Mouse (Mus musculus): ENCODE data around the gene Afap1. TPM values are rescaled to one million over a fixed set of nuclear protein-coding genes. Genes with fewer than 3 reads are reported as not detected.

The Afap1 gene
- total RNA-seq, 2 experiments from 2014 or later = 7.4 to 8.3 TPM

DNA sequence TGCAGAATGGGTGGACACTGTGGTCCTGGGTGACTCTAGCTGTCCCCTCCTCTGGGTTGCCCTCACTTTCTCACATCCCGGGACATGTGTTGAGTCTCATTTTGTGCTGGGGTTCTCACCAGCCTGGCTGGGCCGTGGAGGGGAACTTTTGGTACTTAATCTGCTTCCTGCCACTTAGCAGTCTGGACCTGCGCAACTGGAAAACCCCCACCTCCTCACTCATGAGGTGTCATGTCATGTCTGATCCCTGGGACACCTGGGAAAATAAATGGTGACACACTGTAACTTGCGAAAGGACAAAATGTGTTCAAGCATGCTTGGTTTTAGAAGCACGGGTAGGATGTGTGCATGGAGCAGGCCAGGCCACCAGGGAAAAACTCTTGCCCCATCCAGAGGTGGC lies 8.4 kb upstream of the Afap1 start:
- intact Hi-C loops (cut with DNase I) = no loop called here

DNA sequence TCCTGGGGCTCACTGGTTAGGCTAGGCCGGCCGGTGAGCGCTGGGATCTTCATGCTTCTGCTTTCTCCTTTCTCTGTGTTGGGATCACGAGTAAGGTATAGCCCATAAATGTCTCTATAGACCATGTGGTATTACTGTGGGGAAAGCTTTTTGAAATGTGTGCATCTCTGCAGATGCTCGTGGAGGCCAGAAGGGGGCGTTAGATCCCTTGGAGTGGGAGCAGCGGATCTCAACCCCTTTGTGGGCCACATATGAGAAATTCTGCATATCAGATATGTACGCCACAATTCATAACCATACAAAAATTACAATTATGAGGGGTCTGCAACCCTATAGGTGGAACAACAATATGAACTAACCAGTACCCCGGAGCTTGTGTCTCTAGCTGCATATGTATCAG lies 4.2 kb upstream of the Afap1 start:
- no peak overlapping the region for H3K27ac ChIP-seq
- H3K4me3 ChIP-seq = no peak overlapping the region
- peak; percentile 89 for TF ChIP-seq CTCF (IDR thresholded peaks at IDR 0.05)
- intact Hi-C loops (cut with DNase I) = loop anchor here (1.0 kb wide), 1 partner anchor 86 kb away; no protein-coding TSS in a partner anchor
- no peak for DNase-seq

More for the DNA sequence above, 8.4 kb upstream of the Afap1 start:
- no peak for DNase-seq
- Histone ChIP-seq H3K27ac (no peak overlapping the region), H3K4me3 (no peak overlapping the region)
- no peak for TF ChIP-seq CTCF (IDR thresholded peaks at IDR 0.05)

DNA sequence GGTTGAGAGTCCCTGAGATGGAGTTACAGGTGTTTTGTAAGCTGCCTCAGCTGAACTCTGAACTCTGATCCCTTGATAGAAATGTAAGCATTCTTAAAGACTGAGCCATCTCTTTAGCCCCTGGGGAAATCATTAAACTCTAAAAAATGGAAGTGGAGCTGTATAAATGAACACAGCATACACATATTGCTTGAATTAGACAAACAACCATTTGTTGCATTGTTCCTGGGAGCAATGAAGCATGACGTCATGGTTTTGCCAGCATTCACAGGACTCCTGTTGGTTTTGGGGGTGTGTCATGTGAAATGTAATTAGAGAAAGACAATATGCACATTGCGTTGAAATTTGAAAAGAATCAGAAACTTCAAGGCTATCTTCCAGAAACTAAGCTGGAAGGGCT lies 3.5 kb upstream of the Afap1 start:
- no peak overlapping the region for H3K27ac ChIP-seq
- H3K4me3 ChIP-seq = no peak overlapping the region
- intact Hi-C loops (cut with DNase I) = loop anchor here (1.0 kb wide), 1 partner anchor 86 kb away; no protein-coding TSS in a partner anchor
- TF ChIP-seq CTCF (IDR thresholded peaks at IDR 0.05) = no peak
- no peak for DNase-seq

DNA sequence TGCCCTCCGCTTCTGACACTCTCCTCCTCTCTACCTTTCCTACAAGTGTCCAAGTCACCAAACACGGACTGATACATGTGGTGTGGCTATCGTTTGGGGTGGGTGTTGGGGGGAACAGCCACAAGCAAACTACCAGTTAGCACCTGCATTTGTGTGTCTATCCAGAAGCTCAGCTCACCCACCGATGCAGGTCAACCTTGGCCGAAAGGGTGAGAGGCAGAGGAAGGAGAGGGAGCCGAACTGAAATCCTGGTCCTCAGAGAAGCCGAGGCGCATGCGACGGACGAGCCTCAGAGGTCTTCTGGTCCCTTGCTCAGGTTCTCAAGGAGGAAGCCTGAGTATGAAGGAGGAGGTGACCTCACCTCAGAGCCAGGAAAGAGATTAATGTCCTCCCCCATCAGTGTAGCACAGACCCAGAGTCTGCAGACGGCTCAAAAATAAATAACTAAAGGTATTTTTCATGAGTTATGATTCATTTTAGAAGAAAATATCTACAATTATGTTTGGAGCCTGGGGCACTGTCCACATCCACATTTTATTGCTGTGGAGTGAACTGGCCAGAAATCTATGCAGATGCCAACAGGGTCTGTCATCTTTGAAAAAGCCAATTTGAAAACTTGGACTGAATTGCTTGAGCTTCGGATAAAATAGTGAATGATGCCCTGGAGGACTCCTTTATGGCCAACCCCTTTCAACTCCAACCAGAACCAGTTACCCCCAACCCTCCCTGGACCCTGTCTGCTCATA lies 2.0 kb upstream of the Afap1 start:
- no peak for TF ChIP-seq CTCF (IDR thresholded peaks at IDR 0.05)
- no peak overlapping the region for H3K27ac ChIP-seq
- no peak overlapping the region for H3K4me3 ChIP-seq
- no peak for DNase-seq
- intact Hi-C loops (cut with DNase I) = no loop called here

DNA sequence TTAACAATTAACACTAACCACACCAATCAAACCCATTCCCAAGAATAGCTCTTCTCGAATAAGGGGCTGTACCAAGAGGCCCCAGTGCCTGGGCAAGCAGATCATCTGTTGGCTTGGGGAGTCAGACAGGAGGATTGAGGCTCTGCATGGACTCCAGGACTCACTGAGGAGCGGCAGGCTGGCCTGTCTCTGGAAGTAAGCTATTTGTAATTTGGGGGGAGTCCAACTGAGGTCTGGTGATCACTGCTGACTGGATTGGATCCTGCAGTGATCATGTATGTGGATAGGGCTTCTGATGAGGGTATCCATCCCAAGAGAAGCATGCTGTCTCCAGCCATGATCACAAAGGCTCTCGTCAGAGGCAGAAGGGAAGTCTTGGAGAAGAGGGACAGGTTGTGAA lies 756 bp upstream of the Afap1 start:
- no peak for DNase-seq
- TF ChIP-seq CTCF (IDR thresholded peaks at IDR 0.05) = no peak
- H3K27ac ChIP-seq = no peak overlapping the region
- intact Hi-C loops (cut with DNase I) = no loop called here
- peak overlapping the region; percentile 89; the same call in 1 of the 2 replicates for H3K4me3 ChIP-seq

DNA sequence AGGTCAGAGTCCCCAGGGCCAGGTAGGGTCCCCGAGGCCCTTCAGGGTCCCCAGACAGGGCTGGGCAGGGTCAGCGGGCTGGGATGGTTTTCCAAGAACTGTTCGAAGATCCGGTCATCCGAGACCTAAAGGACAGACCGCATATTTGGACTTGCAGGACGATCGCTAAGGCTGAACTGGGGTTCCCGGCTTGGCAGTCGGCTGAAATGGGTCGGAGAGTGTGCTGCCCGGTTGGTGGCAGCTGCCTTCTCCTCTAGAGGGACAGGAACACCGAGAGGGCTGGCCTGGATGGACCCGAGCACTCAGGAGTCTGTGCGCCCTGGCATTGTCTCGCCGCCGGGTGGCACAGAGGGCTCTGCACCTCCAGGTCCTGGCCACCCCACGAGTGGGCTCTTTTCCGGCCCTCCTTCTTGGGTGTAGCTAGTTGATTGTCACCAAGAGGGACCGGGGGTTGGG lies 714 bp downstream of the Afap1 start:
- Histone ChIP-seq H3K27ac (peak overlapping the region; percentile 94), H3K4me3 (peak overlapping the region; percentile 89)
- peak; percentile 66 for TF ChIP-seq CTCF (IDR thresholded peaks at IDR 0.05)
- intact Hi-C loops (cut with DNase I) = no loop called here
- peak; percentile 84 for DNase-seq

DNA sequence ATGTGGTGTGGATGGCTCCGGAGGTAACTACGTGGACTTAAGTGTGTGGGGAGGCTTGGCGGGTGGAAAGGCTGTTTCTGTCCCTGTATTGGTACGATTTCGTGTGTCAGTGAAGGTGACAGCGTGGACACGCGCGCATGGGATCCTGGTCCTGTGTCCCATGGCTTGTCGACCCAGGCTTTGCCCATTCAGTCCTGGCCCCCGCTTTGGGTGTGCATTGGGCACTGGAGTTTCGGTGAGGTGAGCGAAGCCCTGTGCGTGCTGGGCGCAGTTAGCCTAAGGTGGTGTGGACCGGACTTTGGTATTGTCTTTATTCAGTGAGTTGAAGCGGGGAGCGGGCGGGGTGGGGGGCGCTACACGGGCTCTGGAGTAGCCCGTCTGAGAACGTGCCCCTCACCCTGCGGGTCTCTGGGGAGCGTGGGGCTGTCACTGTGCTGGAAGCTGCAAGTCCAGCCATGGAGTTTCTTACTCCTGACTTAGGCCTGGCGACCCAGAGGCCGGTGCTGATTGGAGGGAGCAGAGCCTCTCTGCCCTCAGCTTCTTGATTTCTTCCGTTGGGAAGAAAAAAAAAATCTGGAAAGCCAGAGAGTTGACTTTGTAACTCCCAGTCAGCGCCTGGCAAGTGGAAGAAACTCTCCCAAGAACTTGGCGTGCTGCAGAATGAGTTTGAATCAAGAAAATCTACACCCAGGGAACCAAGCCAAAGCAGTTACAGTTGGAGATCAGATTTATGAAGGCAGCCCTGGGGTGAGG lies 1.4 kb downstream of the Afap1 start:
- intact Hi-C loops (cut with DNase I) = no loop called here
- no peak for TF ChIP-seq CTCF (IDR thresholded peaks at IDR 0.05)
- DNase-seq = peak; percentile 64
- peak overlapping the region; percentile 89 for H3K4me3 ChIP-seq
- peak overlapping the region; percentile 94 for H3K27ac ChIP-seq

DNA sequence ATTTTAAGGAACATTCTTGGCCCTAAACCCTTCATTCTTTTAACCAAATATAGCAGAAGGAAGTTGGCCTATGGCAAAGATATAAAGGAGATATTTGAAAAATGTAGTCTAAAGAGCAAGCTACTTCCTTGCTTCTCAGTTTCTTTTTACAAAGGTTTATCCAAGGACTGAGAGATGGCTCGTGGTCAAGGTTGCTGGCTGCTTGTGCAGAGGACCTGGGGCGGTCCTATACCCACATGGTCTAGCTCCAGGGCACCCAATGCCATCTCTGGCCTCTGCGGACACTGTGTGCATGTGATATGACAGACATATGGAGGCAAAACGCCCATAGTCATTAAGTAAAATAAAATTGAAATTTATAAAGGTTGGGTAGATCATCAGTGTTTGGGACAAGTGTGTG lies 2.8 kb downstream of the Afap1 start:
- Histone ChIP-seq H3K27ac (peak overlapping the region; percentile 48; the same call in 1 of the 2 replicates), H3K4me3 (no peak overlapping the region)
- TF ChIP-seq CTCF (IDR thresholded peaks at IDR 0.05) = no peak
- intact Hi-C loops (cut with DNase I) = no loop called here
- no peak for DNase-seq

DNA sequence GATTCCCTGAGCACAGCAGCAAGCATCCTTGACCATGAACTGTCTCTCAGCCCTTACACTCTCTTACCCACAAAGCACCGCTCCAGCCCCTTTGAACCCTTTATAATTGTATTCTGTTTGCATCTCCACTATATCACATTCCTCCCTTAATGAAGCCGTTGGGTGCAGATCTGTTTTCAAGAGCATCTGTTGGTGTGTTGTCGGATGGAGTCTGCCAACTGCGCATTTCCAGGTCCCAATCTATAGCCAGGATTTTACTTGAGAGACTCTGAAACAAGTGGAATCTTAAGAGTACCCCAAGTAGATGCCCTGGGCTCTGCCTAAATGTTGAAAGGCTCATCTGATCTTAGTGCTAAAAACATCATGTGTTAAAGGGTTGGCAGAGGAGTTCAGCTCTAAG lies 3.4 kb downstream of the Afap1 start:
- DNase-seq = no peak
- intact Hi-C loops (cut with DNase I) = no loop called here
- Histone ChIP-seq H3K4me3 (no peak overlapping the region), H3K27ac (peak overlapping the region; percentile 35; the same call in 1 of the 2 replicates)
- no peak for TF ChIP-seq CTCF (IDR thresholded peaks at IDR 0.05)

DNA sequence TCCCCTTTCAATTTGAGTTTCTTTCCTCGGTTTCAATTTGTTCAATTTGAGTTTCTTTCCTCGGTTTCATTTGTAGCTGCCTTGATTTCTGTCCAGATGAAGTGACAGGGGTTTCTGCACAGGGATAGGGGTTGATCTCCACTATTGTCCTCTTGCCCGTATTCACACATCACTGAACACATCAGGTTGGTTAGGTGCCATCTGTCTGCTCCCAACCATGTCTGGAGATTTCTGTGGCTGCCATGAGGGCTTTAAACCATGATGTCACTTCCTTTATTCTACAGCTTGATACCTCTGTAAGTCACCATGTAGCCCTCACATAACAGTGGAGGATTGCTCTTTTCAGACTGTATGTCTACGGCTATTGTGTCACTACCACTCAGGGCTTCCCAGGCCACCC lies 4.0 kb downstream of the Afap1 start:
- no peak for DNase-seq
- Histone ChIP-seq H3K4me3 (peak overlapping the region; percentile 15; the same call in 1 of the 2 replicates), H3K27ac (peak overlapping the region; percentile 56)
- TF ChIP-seq CTCF (IDR thresholded peaks at IDR 0.05) = no peak
- intact Hi-C loops (cut with DNase I) = no loop called here

DNA sequence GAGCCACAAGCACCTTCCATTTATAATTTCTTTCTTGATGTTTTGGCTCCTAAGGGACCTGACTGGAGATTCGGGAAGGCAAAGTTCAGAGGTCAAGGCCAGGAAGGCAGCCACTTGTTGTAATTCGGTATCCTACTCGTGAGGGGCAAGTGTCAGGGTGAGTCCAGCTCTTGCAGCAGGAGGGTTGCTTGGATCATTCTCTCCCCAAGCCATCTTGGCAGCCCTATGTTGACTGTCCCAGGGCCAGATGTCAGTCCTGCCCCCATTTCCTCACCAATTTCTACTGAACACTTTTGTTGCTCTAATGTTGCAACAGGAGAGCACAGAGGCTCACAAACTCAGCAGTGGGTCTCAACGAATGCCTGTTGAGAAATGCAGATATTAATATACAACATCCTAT lies 5.0 kb downstream of the Afap1 start:
- H3K27ac ChIP-seq = peak overlapping the region; percentile 61
- TF ChIP-seq CTCF (IDR thresholded peaks at IDR 0.05) = no peak
- intact Hi-C loops (cut with DNase I) = no loop called here
- 0 out of 2 replicates have a peak overlapping the region, but pooled peaks have one; percentile 17 for H3K4me3 ChIP-seq
- DNase-seq = peak; percentile 57

DNA sequence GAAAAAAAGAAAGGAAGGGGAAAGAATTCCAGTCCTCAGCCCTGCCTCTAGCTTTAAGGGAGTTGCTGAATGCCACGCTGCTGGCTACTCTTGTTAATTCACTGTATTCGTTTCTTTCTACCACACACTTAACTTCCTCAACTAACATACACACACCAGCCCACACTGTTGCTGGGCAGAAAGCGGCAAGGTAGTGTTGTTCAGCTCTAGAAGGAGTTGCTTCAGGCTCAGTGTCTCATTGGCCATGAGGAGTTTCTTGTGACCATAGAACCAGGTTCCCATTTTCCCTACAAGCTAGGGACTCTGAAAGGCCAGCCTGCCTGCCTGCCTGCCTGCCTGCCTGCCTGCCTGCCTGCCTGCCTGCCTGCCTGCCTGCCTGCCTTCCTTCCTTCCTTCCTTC lies 5.9 kb downstream of the Afap1 start:
- Histone ChIP-seq H3K27ac (peak overlapping the region; percentile 61), H3K4me3 (no peak overlapping the region)
- no peak for DNase-seq
- TF ChIP-seq CTCF (IDR thresholded peaks at IDR 0.05) = no peak
- intact Hi-C loops (cut with DNase I) = no loop called here
